Mouse (Mus musculus) kidney, adult 2 months (tissue): ENCODE measurements around the gene Capn11.

ENCODE experiments used
- CTCF ChIP-seq: fragments of 200-500 bp; conservative IDR thresholded peaks from 2 replicates; pipeline ENCODE4 v1.5.1; 2011; ENCODE audit warnings: low read depth, mild to moderate bottlenecking, control low read depth, low read length, moderate library complexity, mixed read lengths; ENCODE audit not compliant: insufficient read depth, insufficient read length
- POLR2A ChIP-seq: fragments of 200-500 bp; IDR thresholded peaks from one replicate; pipeline ENCODE4 v1.6.1; 2011; ENCODE audit warnings: low read depth, low read length, control low read depth

DNA sequence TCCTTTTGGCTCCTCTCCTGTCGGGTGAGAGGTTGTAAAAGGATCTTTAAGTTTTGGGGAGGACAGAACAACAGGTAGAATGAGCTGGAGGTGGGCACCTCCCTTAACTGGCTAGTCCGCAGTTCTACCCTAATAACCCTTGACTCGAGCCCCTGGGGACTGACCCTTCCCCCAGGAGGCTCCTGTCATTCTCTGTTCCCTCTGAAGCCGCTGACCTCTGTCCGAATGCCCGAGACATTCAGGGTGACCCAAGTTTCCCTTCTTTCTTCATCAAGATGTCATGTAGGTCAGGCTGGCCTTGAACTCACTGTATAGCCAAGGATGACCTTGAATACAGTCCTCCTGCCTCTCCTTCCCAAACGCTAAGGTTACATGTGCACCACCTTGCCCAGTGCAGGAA is 70.8 kb downstream of the Capn11 start:
- TF ChIP-seq CTCF (no peak), POLR2A (no peak)
